Mouse (Mus musculus) mammary gland, adult 2 months (tissue): ENCODE measurements around the gene Ccr4. TPM values are rescaled to one million over a fixed set of nuclear protein-coding genes. Genes with fewer than 3 reads are reported as not detected.

Experiments
- polyA plus RNA-seq: library from polyadenylated mRNA; depleted of rRNA; stranded (reverse); fragments of >200 nt; gene quantifications from 2 replicates; pipeline ENCODE4 v1.2.3, GENCODE M21; 2012; ENCODE audit warnings: low replicate concordance; rRNA removed

Gene Ccr4
- polyA plus RNA-seq, result 4.1 and 4.3 TPM in 2 replicates

GRCm38 (mm10) chr9:114504816-114505215, at the start of gene Ccr4:
Gene Ccr4 (minus strand): TSS chr9:114504916.

GRCm38 (mm10) chr9:114515364-114515763, 10.6 kb upstream of the Ccr4 start, which contains the start of gene C130032M10Rik:
Gene C130032M10Rik (plus strand): TSS chr9:114515697.

Other genes starting within 250 kb of the Ccr4 start
- gene Bcl2a1c, start 174.8 kb downstream of the Ccr4 start, polyA plus RNA-seq, result not detected in 2 replicates
- 199 and 208 TPM in 2 replicates for gene Crtap, start 114.2 kb downstream of the Ccr4 start, polyA plus RNA-seq
- gene Glb1, start 103.8 kb downstream of the Ccr4 start, polyA plus RNA-seq, result 41.9 and 47.1 TPM in 2 replicates
- gene Tmppe, start 103.8 kb downstream of the Ccr4 start, polyA plus RNA-seq, result 10.1 and 11.9 TPM in 2 replicates
- not detected in 2 replicates for gene C130032M10Rik, start 10.8 kb upstream of the Ccr4 start, polyA plus RNA-seq
- gene Trim71, start 59.5 kb upstream of the Ccr4 start, polyA plus RNA-seq, result not detected in 2 replicates
- 19.8 and 28.9 TPM in 2 replicates for gene Cnot10, start 135.3 kb upstream of the Ccr4 start, polyA plus RNA-seq
- gene Dync1li1, start 183.9 kb upstream of the Ccr4 start, polyA plus RNA-seq, result 13.1 and 14.6 TPM in 2 replicates
- 50.2 and 62.5 TPM in 2 replicates for gene Cmtm6, start 226.2 kb upstream of the Ccr4 start, polyA plus RNA-seq